Mouse (Mus musculus) cortical plate, adult 2 months (tissue): ENCODE results near the gene Mrgpre.

Source experiments
- CTCF ChIP-seq: fragments of 200-500 bp; IDR thresholded peaks from 2 replicates; pipeline ENCODE4 v1.5.1; 2011; ENCODE audit warnings: mild to moderate bottlenecking, control low read depth, low read length; ENCODE audit not compliant: insufficient read depth; ENCODE audit errors: extremely low read depth
- POLR2A ChIP-seq: fragments of 200-500 bp; IDR thresholded peaks from 2 replicates; pipeline ENCODE4 v1.6.1; 2011; ENCODE audit warnings: mild to moderate bottlenecking, low read length, control low read depth; ENCODE audit not compliant: insufficient read depth; ENCODE audit errors: extremely low read depth

GRCm38 (mm10) chr7:143764876-143765530 is 19.3 kb downstream of the Mrgpre start:
- no peak for TF ChIP-seq POLR2A
- no peak for TF ChIP-seq CTCF
